In the genomic region with DNA sequence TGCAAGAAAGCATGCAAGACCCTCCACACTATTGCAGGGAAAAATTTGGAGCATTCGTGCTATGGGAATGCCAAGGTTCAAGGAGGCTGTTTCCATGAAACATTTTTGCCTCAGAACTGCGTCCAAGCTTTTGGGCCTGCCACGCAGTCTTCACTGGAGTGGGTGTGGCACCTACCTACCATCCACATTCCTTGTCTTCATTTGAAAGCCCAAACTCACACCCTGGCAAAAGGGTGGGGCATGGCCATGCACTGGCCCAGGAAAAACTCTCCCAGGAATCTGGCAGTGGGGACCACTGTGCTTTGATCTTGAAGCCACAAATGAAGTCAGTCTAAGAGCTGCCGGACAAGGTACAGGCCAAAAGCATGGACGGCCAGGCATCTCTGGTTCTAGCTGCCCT, we compare ENCODE assay signal across 35 mouse cellular contexts.
"Had no signal": no experiment of that assay in that cellular context is flagged by ENCODE, and none has a peak within 500 bp of the region (broad histone marks: within the 10 kb centered on the region; RNA-seq: fewer than 3 reads in every experiment).

No protein-coding gene starts in this region.

- H3K4me3 ChIP-seq: heart, embryonic 10.5 days; heart, embryonic 12.5 days; heart, embryonic 13.5 days; heart, embryonic 15.5 days; hindbrain, embryonic 10.5 days; hindbrain, embryonic 12.5 days; hindbrain, embryonic 13.5 days; hindbrain, embryonic 15.5 days; intestine, embryonic 15.5 days; kidney, embryonic 15.5 days; layer of hippocampus, adult 2 months had no signal

- H3K9ac ChIP-seq: heart, embryonic 12.5 days; heart, embryonic 13.5 days; heart, embryonic 15.5 days; hindbrain, embryonic 12.5 days; hindbrain, embryonic 13.5 days; hindbrain, embryonic 14.5 days; hindbrain, embryonic 15.5 days; intestine, embryonic 15.5 days; kidney, embryonic 15.5 days had no signal

- H3K9me3 ChIP-seq: heart, embryonic 10.5 days; heart, embryonic 15.5 days; hindbrain, embryonic 12.5 days; hindbrain, embryonic 13.5 days; hindbrain, embryonic 15.5 days; intestine, embryonic 15.5 days; kidney, embryonic 15.5 days had no signal

- H3K4me2 ChIP-seq: heart, embryonic 11.5 days; heart, embryonic 12.5 days; heart, embryonic 13.5 days; heart, embryonic 15.5 days; hindbrain, embryonic 12.5 days; hindbrain, embryonic 13.5 days; hindbrain, embryonic 14.5 days; hindbrain, embryonic 15.5 days; intestine, embryonic 15.5 days; kidney, embryonic 15.5 days had no signal

- DNase-seq: heart, postnatal 10 days; heart, postnatal 14 days; heart, postnatal 36 days; heart, postnatal 4 days; kidney, adult 11 months; kidney, adult 18-20 months; kidney, adult 2 months; kidney, adult 8-10 months; kidney, adult 9 months; kidney, postnatal 10 days; kidney, postnatal 14 days; kidney, postnatal 25 days; kidney, postnatal 36 days; kidney, postnatal 4 days; layer of hippocampus, adult 9-11 months; layer of hippocampus, postnatal 36 days had no signal

- H3K27me3 ChIP-seq: heart, embryonic 12.5 days; heart, embryonic 13.5 days; heart, embryonic 15.5 days; hindbrain, embryonic 12.5 days; hindbrain, embryonic 13.5 days; hindbrain, embryonic 15.5 days; intestine, embryonic 15.5 days; kidney, embryonic 15.5 days had no signal

- H3K27ac ChIP-seq: heart, embryonic 10.5 days; heart, embryonic 13.5 days; heart, embryonic 15.5 days; hindbrain, embryonic 10.5 days; hindbrain, embryonic 12.5 days; hindbrain, embryonic 13.5 days; hindbrain, embryonic 14.5 days; hindbrain, embryonic 15.5 days; hindbrain, postnatal 0 days; intestine, embryonic 15.5 days; kidney, embryonic 15.5 days; kidney, postnatal 0 days; layer of hippocampus, adult 2 months had no signal

- H3K4me1 ChIP-seq: heart, embryonic 10.5 days; heart, embryonic 12.5 days; heart, embryonic 13.5 days; heart, embryonic 15.5 days; hindbrain, embryonic 15.5 days; intestine, embryonic 15.5 days; kidney, embryonic 15.5 days had no signal

- ATAC-seq: hindbrain, embryonic 16.5 days; hindbrain, postnatal 0 days; inflammation-experienced regulatory T-cells, adult 6 months; intestine, embryonic 15.5 days; intestine, embryonic 16.5 days; intestine, postnatal 0 days had no signal
